Mouse (Mus musculus): ENCODE measurements around the gene Gm20809. TPM values are rescaled to one million over a fixed set of nuclear protein-coding genes. Genes with fewer than 3 reads are reported as not detected.
"Not testable (repeated sequence)": the region's sequence is repeated elsewhere in the genome, so short reads cannot be mapped to it uniquely, and the experiment has no call there.

Gm20809 gene
- not detected in 2 replicates for polyA plus RNA-seq (2014; fragmentation: Nextera tagmentation; extraction: Ambion mirVana)

DNA sequence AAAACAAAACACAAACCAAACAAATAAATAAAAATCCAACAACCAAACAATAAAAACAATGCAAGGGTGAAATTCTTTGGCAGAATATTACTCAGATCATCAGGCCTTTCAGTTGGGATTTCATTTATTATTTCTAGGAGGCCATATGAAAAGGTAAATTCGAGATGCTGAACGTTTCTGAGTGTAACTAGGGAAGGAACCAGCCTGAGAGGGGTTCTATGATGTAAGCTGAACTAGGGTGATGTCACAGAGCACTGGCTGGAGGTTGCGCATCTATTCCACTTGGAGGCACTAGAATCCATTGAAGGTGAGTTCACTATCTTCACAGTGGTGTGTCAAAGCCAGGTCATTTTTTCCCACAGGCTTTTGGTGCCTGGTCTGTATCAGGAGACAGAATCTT lies at the start of gene Gm20809:
Gm20809 (plus strand) TSS at position 301 of the 400 bp plus-strand sequence.
- not testable (repeated sequence) for H3K4me3 ChIP-seq (ENCODE audit: low read depth, low read length); H3K9me3 ChIP-seq (ENCODE audit: control insufficient read depth, low read length); H3K27ac ChIP-seq (ENCODE audit: low read depth, low read length); H3K27me3 ChIP-seq (ENCODE audit: control insufficient read depth, insufficient read depth, low read length); H3K36me3 ChIP-seq (ENCODE audit: control insufficient read depth, insufficient read depth, low read length); ATAC-seq (replicated peaks; ENCODE audit: low FRiP score); H3K9ac ChIP-seq (ENCODE audit: low read length); DNase-seq (ENCODE audit: low spot score); H3K4me2 ChIP-seq (ENCODE audit: low read depth, low read length, severe bottlenecking); H3K4me1 ChIP-seq (replicated peaks; ENCODE audit: control insufficient read depth, insufficient read depth, low read length)
- WGBS: no CpG with 5 or more reads among the region's 3 CpGs
